Mouse (Mus musculus): ENCODE results near the gene Plpp3. TPM values are rescaled to one million over a fixed set of nuclear protein-coding genes. Genes with fewer than 3 reads are reported as not detected.

Plpp3 gene
- polyA plus RNA-seq, 1 experiment = 258 TPM

DNA sequence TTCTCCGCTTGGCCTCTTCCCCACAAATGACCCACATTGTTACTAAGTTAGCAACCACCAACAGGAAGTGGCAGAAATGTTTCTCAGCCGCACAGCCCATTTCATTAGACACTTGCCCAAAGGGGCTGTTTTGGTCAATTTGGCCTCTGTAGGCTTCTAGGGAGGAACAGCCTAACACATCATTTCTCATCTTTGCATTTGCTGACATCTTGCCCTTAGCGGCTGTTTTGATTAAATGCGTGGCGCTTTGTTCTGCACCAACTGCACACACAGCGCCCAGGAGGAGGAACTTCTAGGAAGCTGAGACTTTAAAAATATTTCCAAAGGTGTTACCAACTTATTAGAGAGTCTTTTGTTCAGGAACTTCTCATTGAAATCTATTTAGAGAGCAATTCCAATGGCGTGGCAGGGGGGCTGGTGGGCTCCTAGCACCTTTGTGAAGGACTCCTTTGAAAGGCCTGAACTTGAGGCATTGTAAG, 12.0 kb downstream of the Plpp3 start:
- TF ChIP-seq CTCF (IDR thresholded peaks at IDR 0.05; ENCODE audit: extremely low read depth, insufficient read depth, low read length) (no peak), POLR2A (IDR thresholded peaks at IDR 0.05; ENCODE audit: extremely low read depth, insufficient read depth, low read length) (no peak)
- Histone ChIP-seq H3K4me3 (ENCODE audit: insufficient read depth, low read length) (no peak overlapping the region), H3K27ac (ENCODE audit: insufficient read depth, low read length) (peak overlapping the region; percentile 91), H3K4me1 (ENCODE audit: control insufficient read depth, insufficient read depth, low read length) (peaks cover 3% of the 10 kb centered on the region; the same call in 1 of the 2 replicates)

DNA sequence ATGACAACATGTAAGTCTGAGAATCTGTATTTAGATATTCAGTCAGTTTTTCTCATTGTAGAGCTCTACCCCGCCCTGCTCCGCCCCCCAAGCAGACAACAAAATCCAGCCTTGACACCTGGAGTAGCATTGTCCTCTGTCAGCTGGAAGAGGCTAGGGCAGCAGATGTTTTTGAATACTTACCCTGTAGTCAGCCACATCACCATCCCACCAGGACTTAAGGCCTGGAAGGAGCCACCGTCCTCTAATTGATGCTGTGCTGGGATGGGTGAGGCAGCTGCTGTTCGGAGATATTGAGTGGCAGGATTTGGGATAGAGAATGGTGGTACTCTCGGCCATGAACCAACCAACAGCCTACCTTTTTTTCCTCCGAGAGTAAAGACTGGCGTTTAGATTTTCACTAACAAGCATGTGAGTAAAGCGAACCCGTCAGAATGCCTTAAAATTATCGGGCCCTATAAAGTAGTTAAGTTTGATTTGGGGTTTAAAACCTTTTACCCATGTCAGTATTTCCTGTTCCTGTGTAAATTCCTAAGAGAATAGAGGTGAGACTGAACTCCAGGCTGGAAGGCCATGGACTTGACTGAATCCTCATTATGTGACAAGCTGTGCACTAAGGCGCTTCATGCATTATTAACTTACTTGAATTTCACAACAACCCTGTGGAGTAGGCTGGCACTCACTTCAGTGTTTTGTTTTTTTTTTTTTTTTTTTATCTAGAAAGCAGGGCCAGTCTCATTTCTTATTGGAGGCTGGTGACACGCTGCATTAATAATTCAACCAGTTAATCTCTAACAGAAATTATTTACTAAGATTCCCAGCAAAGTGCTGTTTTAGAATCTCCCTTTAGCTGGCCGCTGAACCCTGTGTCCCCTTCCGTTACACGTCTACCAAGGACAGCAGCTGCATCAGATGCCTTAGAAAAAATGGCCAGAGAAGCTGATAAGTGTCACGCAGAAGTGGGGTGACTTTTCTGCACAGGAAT, 13.0 kb downstream of the Plpp3 start:
- H3K27ac ChIP-seq (ENCODE audit: insufficient read depth, low read length) = peak overlapping the region; percentile 42
- no peak overlapping the region for H3K4me3 ChIP-seq (ENCODE audit: insufficient read depth, low read length)
- peaks cover 3% of the 10 kb centered on the region; the same call in 1 of the 2 replicates for H3K4me1 ChIP-seq (ENCODE audit: control insufficient read depth, insufficient read depth, low read length)
- no peak for TF ChIP-seq CTCF (IDR thresholded peaks at IDR 0.05; ENCODE audit: extremely low read depth, insufficient read depth, low read length)
- no peak for TF ChIP-seq POLR2A (IDR thresholded peaks at IDR 0.05; ENCODE audit: extremely low read depth, insufficient read depth, low read length)

DNA sequence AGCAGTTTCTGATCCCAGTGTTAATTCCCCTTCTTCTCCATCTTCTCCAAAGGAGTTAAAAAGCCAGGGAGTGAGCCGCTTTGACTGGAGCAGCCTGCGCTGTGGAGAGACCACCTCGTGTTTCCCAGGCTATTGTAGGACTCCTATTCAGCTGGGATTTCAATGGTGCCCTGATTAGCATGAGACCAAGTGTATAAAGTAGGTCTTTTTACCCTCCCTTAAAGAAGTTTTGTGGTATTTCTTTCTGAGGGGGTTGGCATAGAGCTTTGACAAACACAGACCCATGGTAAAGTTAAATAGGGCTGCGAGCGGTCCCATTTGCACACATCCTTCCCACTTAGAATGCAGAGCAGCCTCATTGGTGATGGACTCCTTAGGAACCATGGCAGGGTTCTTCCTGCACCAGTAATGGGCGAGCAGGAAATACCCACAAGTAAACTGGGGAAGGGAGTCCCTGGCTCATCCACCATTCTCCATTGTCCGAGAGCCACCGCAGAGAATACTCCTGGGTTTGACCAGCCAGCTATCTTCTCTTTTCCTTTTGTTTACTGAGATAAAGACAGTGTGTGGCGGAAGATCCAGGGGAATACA, 13.8 kb downstream of the Plpp3 start:
- Histone ChIP-seq H3K27ac (ENCODE audit: insufficient read depth, low read length) (peak overlapping the region; percentile 10; the same call in 1 of the 2 replicates), H3K4me1 (ENCODE audit: control insufficient read depth, insufficient read depth, low read length) (peaks cover 3% of the 10 kb centered on the region; the same call in 1 of the 2 replicates), H3K4me3 (ENCODE audit: insufficient read depth, low read length) (no peak overlapping the region)
- TF ChIP-seq POLR2A (IDR thresholded peaks at IDR 0.05; ENCODE audit: extremely low read depth, insufficient read depth, low read length) = no peak
- TF ChIP-seq CTCF (IDR thresholded peaks at IDR 0.05; ENCODE audit: extremely low read depth, insufficient read depth, low read length) = no peak

DNA sequence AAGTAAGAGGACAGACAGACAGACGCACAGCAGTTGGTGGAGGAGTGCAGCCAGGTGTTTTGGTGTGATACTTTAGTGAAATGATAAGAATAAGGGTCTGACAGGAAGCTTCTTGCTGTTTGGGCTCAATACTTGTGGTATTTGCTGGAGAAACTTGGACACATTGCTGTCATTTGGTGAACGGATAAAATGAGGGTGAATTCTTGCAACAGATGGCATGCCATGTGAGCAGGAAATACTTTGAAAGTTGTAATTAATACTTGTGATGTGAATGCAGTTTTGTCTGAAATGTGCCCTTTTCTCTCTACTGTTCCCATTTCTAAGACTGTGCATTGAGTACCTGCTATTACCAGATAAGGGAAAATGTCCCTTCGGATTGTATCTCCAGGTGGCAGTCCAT, 14.3 kb downstream of the Plpp3 start:
- TF ChIP-seq CTCF (IDR thresholded peaks at IDR 0.05; ENCODE audit: extremely low read depth, insufficient read depth, low read length) (no peak), POLR2A (IDR thresholded peaks at IDR 0.05; ENCODE audit: extremely low read depth, insufficient read depth, low read length) (no peak)
- Histone ChIP-seq H3K4me3 (ENCODE audit: insufficient read depth, low read length) (no peak overlapping the region), H3K4me1 (ENCODE audit: control insufficient read depth, insufficient read depth, low read length) (peaks cover 3% of the 10 kb centered on the region; the same call in 1 of the 2 replicates), H3K27ac (ENCODE audit: insufficient read depth, low read length) (peak overlapping the region; percentile 10; the same call in 1 of the 2 replicates)

DNA sequence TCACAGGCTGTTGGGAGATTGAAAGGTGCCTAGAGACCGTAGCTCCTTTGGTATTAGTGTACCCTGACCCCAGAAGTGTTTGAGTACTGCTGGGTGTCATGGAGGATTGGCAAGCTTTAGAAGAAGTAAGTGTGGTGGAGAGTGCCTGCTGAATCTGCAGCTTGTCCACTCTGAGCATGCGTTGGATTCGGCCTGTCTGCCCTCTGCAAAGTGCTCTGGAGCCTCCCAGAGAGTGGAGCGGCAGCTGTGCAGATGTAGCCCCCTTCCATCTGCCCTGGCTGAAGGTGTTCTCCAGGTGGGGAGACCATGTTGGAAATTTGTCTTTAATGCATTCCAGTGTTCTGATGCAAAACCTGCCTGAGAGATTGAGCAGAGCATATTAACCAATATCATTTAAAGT, 17.6 kb downstream of the Plpp3 start:
- TF ChIP-seq POLR2A (IDR thresholded peaks at IDR 0.05; ENCODE audit: extremely low read depth, insufficient read depth, low read length) (no peak), CTCF (IDR thresholded peaks at IDR 0.05; ENCODE audit: extremely low read depth, insufficient read depth, low read length) (no peak)
- H3K4me3 ChIP-seq (ENCODE audit: insufficient read depth, low read length) = no peak overlapping the region
- peaks cover 4% of the 10 kb centered on the region; the same call in 1 of the 2 replicates for H3K4me1 ChIP-seq (ENCODE audit: control insufficient read depth, insufficient read depth, low read length)
- H3K27ac ChIP-seq (ENCODE audit: insufficient read depth, low read length) = peak overlapping the region; percentile 95

DNA sequence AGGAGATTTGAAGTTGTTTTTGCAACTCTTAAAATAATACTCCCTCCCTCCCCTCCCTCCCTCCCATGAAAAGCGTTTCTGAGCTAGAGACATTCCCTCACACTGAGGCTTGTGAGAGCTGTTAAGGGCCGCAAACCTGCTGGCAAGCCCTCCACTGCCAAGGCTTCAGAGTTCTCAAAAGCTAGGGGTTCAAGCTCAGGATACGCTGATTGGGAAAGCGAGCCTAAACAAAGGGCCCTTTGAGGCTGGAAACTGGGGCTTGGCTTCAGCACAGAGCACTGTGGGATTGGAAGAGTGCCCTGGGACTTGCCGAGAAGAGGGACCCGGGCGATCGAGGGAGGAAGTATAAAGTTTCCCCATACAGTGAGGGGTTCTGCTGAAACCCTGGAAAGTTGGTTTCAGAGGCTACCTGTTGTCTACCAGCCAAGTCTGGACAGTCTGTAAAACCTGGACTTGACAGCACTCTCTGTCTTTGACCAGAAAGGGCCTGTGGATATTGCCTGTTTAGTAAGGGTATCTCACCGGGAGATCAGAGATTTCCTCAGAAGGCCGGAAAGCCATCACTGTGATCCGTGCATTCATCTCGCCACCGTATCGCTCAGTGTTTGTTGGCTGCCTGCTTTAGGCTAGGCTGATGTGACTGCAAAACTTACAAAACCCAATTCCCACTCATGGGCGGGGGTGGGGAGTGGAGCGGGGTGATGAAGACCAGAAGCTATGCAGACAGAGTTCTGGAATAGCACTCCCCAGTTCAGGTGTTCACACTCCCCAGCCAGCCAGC, 18.3 kb downstream of the Plpp3 start:
- TF ChIP-seq POLR2A (IDR thresholded peaks at IDR 0.05; ENCODE audit: extremely low read depth, insufficient read depth, low read length) (no peak), CTCF (IDR thresholded peaks at IDR 0.05; ENCODE audit: extremely low read depth, insufficient read depth, low read length) (no peak)
- peaks cover 4% of the 10 kb centered on the region; the same call in 1 of the 2 replicates for H3K4me1 ChIP-seq (ENCODE audit: control insufficient read depth, insufficient read depth, low read length)
- H3K27ac ChIP-seq (ENCODE audit: insufficient read depth, low read length) = peak overlapping the region; percentile 14
- no peak overlapping the region for H3K4me3 ChIP-seq (ENCODE audit: insufficient read depth, low read length)

DNA sequence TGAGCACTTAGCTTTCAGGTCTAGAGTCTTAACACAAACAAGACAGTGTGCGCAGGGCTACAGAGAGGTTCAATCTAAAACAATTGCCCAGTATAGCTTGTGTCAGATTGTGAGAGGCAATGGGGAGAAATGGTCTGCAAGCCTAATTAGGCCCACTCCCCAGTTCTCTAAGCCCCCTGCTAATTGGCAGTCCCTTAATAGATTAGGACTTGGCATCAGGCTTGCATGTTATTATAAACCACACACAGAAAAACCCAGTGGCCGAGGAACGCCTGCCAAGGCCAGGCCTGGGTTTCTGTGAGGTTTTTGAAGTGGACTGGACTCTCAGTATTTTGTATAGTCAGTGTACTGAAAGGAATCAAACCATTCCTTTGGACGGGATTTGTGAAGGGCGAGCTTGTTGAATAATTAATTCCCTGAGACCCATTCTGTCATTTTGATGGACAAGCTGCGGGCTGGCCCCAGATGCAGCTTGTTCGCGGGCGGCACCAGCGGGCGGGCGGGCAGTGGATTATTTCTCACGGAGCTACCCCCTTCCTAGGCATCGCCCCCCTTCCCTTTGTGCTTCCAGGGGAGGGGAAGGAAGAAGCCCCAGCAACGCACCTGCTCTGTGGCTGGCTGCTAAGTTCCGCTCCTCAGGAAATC, 24.0 kb downstream of the Plpp3 start:
- H3K4me3 ChIP-seq (ENCODE audit: insufficient read depth, low read length) = no peak overlapping the region

DNA sequence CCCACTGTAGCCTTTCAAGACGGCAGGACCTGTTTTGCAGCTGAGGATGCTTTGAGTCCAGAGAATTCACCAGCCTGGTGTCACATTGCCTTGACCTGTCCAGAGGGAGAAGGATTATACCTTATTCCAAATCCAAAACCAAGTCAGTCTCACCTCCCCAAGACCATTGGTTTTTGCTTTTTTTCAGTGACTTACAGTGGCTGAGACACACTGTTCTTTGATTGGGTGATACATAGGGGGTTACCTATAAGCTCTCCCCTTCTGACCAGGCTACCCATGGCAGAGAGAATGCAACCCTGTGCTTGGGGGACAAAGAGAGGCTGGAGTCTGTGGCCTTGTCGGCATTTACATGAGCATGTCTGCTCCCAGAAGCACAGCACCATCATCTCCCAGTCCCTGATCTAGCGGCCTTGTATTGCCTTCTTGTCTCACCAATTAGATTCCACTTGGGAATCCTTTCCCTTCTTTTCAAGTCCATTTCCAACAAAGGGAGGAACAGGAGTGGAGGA, 24.6 kb downstream of the Plpp3 start:
- peaks cover 4% of the 10 kb centered on the region; the same call in 1 of the 2 replicates for H3K4me1 ChIP-seq (ENCODE audit: control insufficient read depth, insufficient read depth, low read length)
- H3K4me3 ChIP-seq (ENCODE audit: insufficient read depth, low read length) = no peak overlapping the region
- TF ChIP-seq POLR2A (IDR thresholded peaks at IDR 0.05; ENCODE audit: extremely low read depth, insufficient read depth, low read length) (no peak), CTCF (IDR thresholded peaks at IDR 0.05; ENCODE audit: extremely low read depth, insufficient read depth, low read length) (no peak)
- peak overlapping the region; percentile 86 for H3K27ac ChIP-seq (ENCODE audit: insufficient read depth, low read length)

More for the DNA sequence above, 24.0 kb downstream of the Plpp3 start:
- peak overlapping the region; percentile 86 for H3K27ac ChIP-seq (ENCODE audit: insufficient read depth, low read length)
- H3K4me1 ChIP-seq (ENCODE audit: control insufficient read depth, insufficient read depth, low read length) = peaks cover 4% of the 10 kb centered on the region; the same call in 1 of the 2 replicates
- TF ChIP-seq CTCF (IDR thresholded peaks at IDR 0.05; ENCODE audit: extremely low read depth, insufficient read depth, low read length) (no peak), POLR2A (IDR thresholded peaks at IDR 0.05; ENCODE audit: extremely low read depth, insufficient read depth, low read length) (no peak)
